Mouse (Mus musculus) hindbrain, embryonic 10.5 days (tissue): ENCODE results near the gene Arhgap8. TPM values are rescaled to one million over a fixed set of nuclear protein-coding genes. Genes with fewer than 3 reads are reported as not detected.
"Not testable (repeated sequence)": the region's sequence is repeated elsewhere in the genome, so short reads cannot be mapped to it uniquely, and the experiment has no call there.

Experiments
- DNase-seq: peaks from one replicate; pipeline ENCODE4 v3.0.0-alpha.2; 2017; ENCODE audit warnings: low spot score
- H3K27ac ChIP-seq: fragments of 300-500 bp; sonication (generic); 2 replicates; pipeline ENCODE4 v1.5.1; 2016; ENCODE audit warnings: mild to moderate bottlenecking, moderate library complexity
- H3K27me3 ChIP-seq: fragments of 300-500 bp; sonication (generic); 2 replicates; pipeline ENCODE4 v1.6.1; 2016; ENCODE audit warnings: mild to moderate bottlenecking; ENCODE audit not compliant: poor library complexity, insufficient read depth, severe bottlenecking
- H3K36me3 ChIP-seq: fragments of 300-500 bp; sonication (generic); 2 replicates; pipeline ENCODE4 v1.6.1; 2016; ENCODE audit warnings: mild to moderate bottlenecking, moderate library complexity
- H3K4me1 ChIP-seq: fragments of 300-500 bp; sonication (generic); replicated peaks from 2 replicates; pipeline ENCODE4 v1.6.1; 2016; ENCODE audit warnings: mild to moderate bottlenecking
- H3K4me3 ChIP-seq: fragments of 300-500 bp; sonication (generic); 2 replicates; pipeline ENCODE4 v1.5.1; 2016; ENCODE audit warnings: mild to moderate bottlenecking, moderate library complexity
- H3K9me3 ChIP-seq: fragments of 300-500 bp; sonication (generic); 2 replicates; pipeline ENCODE4 v1.6.1; 2016; ENCODE audit warnings: mild to moderate bottlenecking, moderate library complexity
- WGBS: fragments of 180-500 bp; shearing (Covaris S2); methylation state at CpG from one replicate; pipeline ENCODE4 v1.1.7; 2016; 5-methylcytosine and 5-hydroxymethylcytosine counted together
- polyA plus RNA-seq: library from polyadenylated mRNA; unstranded; fragments of >200 nt; fragmentation: Nextera tagmentation; extraction: Ambion mirVana; gene quantifications from 2 replicates; pipeline ENCODE4 v1.2.1, GENCODE M21; 2016

The Arhgap8 gene
- polyA plus RNA-seq, 1 experiment from 2014 or later, result 3.5 TPM

DNA sequence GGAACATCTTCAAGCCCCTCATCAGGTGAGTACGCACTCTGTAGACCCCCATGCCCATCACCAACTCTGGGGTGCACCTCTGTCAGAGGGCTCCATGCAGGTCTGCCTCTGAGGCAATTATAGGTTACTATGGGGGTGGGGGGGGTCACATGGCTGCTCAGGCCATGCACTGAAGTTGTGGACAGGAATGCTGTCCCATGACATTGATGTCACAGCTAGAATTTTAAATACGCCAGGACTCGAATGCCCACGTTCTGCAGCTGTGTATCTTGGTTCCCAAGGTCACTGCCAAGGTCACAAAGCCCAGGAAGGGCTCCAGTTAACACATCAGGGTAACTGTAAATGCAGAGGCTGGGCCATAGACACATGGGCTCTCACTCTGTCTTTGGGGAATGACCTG is 26.0 kb downstream of the Arhgap8 start:
- Histone ChIP-seq H3K27me3 (no peaks in the 10 kb centered on the region), H3K27ac (no peak overlapping the region), H3K36me3 (no peaks in the 10 kb centered on the region), H3K9me3 (no peaks in the 10 kb centered on the region), H3K4me1 (peaks cover 18% of the 10 kb centered on the region), H3K4me3 (no peak overlapping the region)
- DNase-seq, result no peak
- 86% methylated on average over 4 of the region's 4 CpGs for WGBS

GRCm38 (mm10) chr15:84754987-84755386 is 35.1 kb downstream of the Arhgap8 start:
- Histone ChIP-seq H3K27ac (peak overlapping the region; percentile 53; the same call in 1 of the 2 replicates), H3K27me3 (peaks cover 30% of the 10 kb centered on the region), H3K4me3 (no peak overlapping the region), H3K36me3 (no peaks in the 10 kb centered on the region), H3K9me3 (no peaks in the 10 kb centered on the region), H3K4me1 (peaks cover 45% of the 10 kb centered on the region)
- peak; percentile 84 for DNase-seq
- 14% methylated on average over 3 of the region's 3 CpGs for WGBS

GRCm38 (mm10) chr15:84756426-84756825 is 36.6 kb downstream of the Arhgap8 start:
- WGBS, result 3% methylated on average over 22 of the region's 22 CpGs
- Histone ChIP-seq H3K27me3 (peaks cover 30% of the 10 kb centered on the region), H3K9me3 (no peaks in the 10 kb centered on the region), H3K4me3 (peak overlapping the region; percentile 50), H3K4me1 (peaks cover 45% of the 10 kb centered on the region), H3K27ac (peak overlapping the region; percentile 74), H3K36me3 (no peaks in the 10 kb centered on the region)
- DNase-seq, result peak; percentile 52

DNA sequence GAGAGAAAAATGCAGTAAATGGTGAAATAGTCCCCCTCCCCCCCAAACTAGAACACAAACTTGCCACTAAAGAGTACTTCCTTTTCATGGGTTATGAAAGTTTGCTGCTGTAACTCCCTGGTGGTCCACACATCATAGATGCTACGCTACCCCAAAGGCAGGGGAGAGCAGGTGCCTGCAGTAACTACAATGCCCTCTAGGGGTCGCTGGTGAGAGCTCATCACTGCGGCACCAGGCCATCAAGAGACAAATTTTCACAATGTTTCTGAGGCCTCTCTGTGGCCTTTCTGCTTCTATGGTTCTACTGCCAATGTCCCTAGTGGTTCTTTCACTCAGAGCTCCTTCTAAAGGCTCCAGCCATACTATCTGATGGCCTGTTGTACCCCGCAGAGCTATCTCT is 38.6 kb downstream of the Arhgap8 start:
- 33% methylated on average over 4 of the region's 4 CpGs for WGBS

DNA sequence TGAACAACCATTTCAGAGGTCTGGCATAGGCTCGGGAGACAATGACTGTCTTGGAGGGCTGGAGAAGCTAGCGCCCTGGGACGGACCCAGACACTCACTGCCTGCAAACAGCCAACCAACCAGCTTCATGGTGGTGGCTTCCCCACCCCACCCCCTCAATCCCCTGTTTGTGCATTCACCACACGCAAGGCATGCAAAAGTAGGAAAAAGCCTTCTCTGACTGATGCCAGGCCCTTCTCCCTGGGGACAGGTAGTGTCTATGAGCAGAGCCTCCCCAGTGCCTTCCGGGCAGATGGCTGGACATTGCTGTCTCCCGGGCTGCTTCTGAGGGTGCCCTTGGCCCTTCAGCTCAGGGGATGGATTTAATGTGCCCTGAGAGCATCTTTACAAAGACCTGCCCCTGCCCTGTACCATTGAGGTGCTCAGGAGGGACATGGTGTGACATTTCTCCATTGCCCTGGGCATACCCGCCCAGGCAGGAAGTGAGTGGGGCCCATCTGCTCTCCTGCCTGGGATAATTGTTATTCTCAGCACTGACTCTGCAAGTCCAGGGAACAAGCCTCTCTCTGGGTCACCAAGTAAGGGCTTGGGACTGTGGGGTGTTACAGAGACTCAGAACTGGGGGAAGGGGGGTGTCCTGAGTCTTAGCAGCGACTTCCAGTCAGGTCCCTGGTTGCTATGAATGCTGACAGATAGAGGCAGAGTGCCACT is 43.0 kb downstream of the Arhgap8 start:
- Histone ChIP-seq H3K36me3 (no peaks in the 10 kb centered on the region), H3K27ac (peak overlapping the region; percentile 53), H3K4me1 (peaks cover 23% of the 10 kb centered on the region), H3K9me3 (no peaks in the 10 kb centered on the region), H3K27me3 (peaks cover 5% of the 10 kb centered on the region), H3K4me3 (no peak overlapping the region)
- DNase-seq, result no peak
- 69% methylated on average over 8 of the region's 8 CpGs for WGBS

More for the DNA sequence above, 38.6 kb downstream of the Arhgap8 start:
- peaks cover 30% of the 10 kb centered on the region for H3K27me3 ChIP-seq
- H3K4me3 ChIP-seq, result no peak overlapping the region
- peaks cover 50% of the 10 kb centered on the region for H3K4me1 ChIP-seq
- no peaks in the 10 kb centered on the region for H3K9me3 ChIP-seq
- no peak overlapping the region for H3K27ac ChIP-seq
- no peaks in the 10 kb centered on the region for H3K36me3 ChIP-seq
- peak; percentile 74 for DNase-seq

- no peaks in the 10 kb centered on the region for H3K27me3 ChIP-seq
- DNase-seq, result no peak
- H3K27ac ChIP-seq, result peak overlapping the region; percentile 53
- H3K9me3 ChIP-seq, result no peaks in the 10 kb centered on the region
- H3K4me1 ChIP-seq, result peaks cover 23% of the 10 kb centered on the region
- no peaks in the 10 kb centered on the region for H3K36me3 ChIP-seq
- H3K4me3 ChIP-seq, result no peak overlapping the region
- WGBS, result 14% methylated on average over 7 of the region's 7 CpGs
These were observed 43.6 kb downstream of the Arhgap8 start for GRCm38 (mm10) chr15:84763423-84763812.

DNA sequence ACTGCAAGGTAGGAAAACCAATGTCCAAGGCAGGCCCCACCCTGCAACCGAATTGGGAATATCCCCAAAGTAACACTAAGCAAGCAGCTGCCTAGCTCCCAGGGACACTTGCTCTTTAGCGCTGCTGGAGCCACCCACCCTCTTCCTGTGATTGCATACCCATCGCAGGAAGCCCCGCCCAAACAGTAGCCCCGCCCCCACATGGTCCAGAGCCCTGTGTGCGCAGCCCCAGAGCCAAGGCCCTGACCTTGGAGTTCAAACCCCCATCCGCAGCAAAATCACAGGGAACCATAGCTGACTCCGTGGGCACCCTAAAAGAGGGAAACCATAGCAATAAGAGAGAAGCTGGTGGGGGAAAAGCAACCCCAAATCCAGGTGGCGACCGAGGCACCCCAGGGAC is 46.8 kb downstream of the Arhgap8 start:
- Histone ChIP-seq H3K9me3 (no peaks in the 10 kb centered on the region), H3K4me1 (peaks cover 23% of the 10 kb centered on the region)
- WGBS, result 42% methylated on average over 10 of the region's 10 CpGs

DNA sequence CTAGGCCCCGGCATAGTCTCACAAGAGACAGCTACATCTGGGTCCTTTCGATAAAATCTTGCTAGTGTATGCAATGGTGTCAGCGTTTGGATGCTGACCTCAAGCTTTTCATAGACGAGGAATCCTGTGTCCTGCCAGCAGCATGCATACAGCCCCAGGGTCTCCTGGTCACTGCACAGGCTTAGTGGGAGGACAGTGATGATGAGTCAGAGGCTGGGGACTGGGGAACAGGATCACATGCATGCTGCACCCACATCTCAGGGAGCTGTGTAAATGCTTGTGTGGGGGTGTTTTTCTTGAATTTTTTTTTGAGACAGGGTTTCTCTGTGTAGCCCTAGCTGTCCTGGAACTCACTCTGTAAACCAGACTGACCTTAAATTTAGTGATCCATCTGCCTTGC is 48.7 kb downstream of the Arhgap8 start:
- 87% methylated on average over 4 of the region's 4 CpGs for WGBS
- H3K27ac ChIP-seq, result not testable (repeated sequence)

More for the DNA sequence above, 46.8 kb downstream of the Arhgap8 start:
- Histone ChIP-seq H3K4me3 (no peak overlapping the region), H3K27ac (no peak overlapping the region), H3K36me3 (no peaks in the 10 kb centered on the region), H3K27me3 (no peaks in the 10 kb centered on the region)
- DNase-seq, result no peak

GRCm38 (mm10) chr15:84769641-84770341 is 49.9 kb downstream of the Arhgap8 start:
- Histone ChIP-seq H3K27ac (no peak overlapping the region), H3K27me3 (no peaks in the 10 kb centered on the region; the same call in 1 of the 2 replicates), H3K4me1 (peaks cover 21% of the 10 kb centered on the region), H3K4me3 (no peak overlapping the region), H3K36me3 (no peaks in the 10 kb centered on the region), H3K9me3 (no peaks in the 10 kb centered on the region)
- 86% methylated on average over 11 of the region's 11 CpGs for WGBS
- DNase-seq, result no peak

More for the DNA sequence above, 48.7 kb downstream of the Arhgap8 start:
- H3K9me3 ChIP-seq, H3K27me3 ChIP-seq, H3K4me3 ChIP-seq, H3K36me3 ChIP-seq, DNase-seq: not testable (repeated sequence)
- H3K4me1 ChIP-seq, result peaks cover 17% of the 10 kb centered on the region

GRCm38 (mm10) chr15:84772191-84773111 is 52.6 kb downstream of the Arhgap8 start:
- 85% methylated on average over 21 of the region's 21 CpGs for WGBS
- no peak for DNase-seq
- H3K4me3 ChIP-seq, result no peak overlapping the region

DNA sequence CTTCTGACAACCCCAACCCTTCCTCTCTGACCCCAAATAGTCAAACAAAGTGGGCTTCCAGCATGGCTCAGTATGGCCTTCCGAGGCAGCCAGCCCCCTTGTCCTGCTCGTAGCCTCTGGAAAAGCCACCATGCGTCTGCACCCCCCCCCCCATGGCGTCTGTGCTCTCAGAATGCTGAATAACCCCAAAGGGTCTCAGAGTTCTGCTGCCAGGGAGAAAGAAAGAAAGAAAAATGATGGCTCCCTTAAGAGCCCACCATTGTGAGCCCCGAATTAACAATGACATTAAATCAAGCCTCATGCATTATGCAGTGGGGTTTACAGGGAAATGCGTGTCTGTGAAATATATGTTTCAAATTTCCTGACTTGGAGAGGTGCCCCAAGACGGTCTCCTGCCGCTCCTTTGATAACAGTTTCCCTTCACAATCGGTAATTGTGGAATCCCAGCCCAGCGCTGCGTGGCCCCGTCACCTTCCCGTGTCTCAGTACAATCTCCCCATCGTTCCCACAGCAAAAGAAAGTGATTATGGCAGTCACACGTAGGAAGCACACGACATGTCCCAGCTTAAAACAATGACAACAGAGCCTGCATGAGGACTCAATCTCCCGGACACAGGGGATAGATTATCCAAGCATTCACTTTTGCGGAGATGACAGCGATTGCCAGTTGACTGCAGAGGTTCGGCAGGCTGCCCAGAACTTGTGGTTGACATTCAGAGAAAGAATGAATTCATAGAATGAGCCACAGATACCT is 55.7 kb downstream of the Arhgap8 start:
- peak; percentile 49 for DNase-seq
- H3K4me1 ChIP-seq, result peaks cover 36% of the 10 kb centered on the region
- no peaks in the 10 kb centered on the region for H3K9me3 ChIP-seq
- H3K36me3 ChIP-seq, result no peaks in the 10 kb centered on the region
- WGBS, result 35% methylated on average over 20 of the region's 20 CpGs
- H3K27me3 ChIP-seq, result no peaks in the 10 kb centered on the region; the same call in 1 of the 2 replicates
- 0 out of 2 replicates have a peak overlapping the region, but pooled peaks have one; percentile 20 for H3K4me3 ChIP-seq
- peak overlapping the region; percentile 81 for H3K27ac ChIP-seq

More at GRCm38 (mm10) chr15:84772191-84773111, 52.6 kb downstream of the Arhgap8 start:
- no peaks in the 10 kb centered on the region; the same call in 1 of the 2 replicates for H3K27me3 ChIP-seq
- H3K27ac ChIP-seq, result no peak overlapping the region
- H3K4me1 ChIP-seq, result peaks cover 31% of the 10 kb centered on the region
- no peaks in the 10 kb centered on the region for H3K36me3 ChIP-seq
- H3K9me3 ChIP-seq, result no peaks in the 10 kb centered on the region

GRCm38 (mm10) chr15:84778587-84778986 is 58.7 kb downstream of the Arhgap8 start:
- Histone ChIP-seq H3K4me1 (peaks cover 29% of the 10 kb centered on the region), H3K27ac (no peak overlapping the region), H3K9me3 (no peaks in the 10 kb centered on the region), H3K36me3 (no peaks in the 10 kb centered on the region), H3K27me3 (no peaks in the 10 kb centered on the region), H3K4me3 (no peak overlapping the region)
- no peak for DNase-seq
- WGBS, result 57% methylated on average over 5 of the region's 5 CpGs
